Mouse (Mus musculus): ENCODE data around the gene Tpi1. TPM values are rescaled to one million over a fixed set of nuclear protein-coding genes. Genes with fewer than 3 reads are reported as not detected.

The Tpi1 gene
- polyA plus RNA-seq, 1 experiment from 2014 or later = 718 TPM

DNA sequence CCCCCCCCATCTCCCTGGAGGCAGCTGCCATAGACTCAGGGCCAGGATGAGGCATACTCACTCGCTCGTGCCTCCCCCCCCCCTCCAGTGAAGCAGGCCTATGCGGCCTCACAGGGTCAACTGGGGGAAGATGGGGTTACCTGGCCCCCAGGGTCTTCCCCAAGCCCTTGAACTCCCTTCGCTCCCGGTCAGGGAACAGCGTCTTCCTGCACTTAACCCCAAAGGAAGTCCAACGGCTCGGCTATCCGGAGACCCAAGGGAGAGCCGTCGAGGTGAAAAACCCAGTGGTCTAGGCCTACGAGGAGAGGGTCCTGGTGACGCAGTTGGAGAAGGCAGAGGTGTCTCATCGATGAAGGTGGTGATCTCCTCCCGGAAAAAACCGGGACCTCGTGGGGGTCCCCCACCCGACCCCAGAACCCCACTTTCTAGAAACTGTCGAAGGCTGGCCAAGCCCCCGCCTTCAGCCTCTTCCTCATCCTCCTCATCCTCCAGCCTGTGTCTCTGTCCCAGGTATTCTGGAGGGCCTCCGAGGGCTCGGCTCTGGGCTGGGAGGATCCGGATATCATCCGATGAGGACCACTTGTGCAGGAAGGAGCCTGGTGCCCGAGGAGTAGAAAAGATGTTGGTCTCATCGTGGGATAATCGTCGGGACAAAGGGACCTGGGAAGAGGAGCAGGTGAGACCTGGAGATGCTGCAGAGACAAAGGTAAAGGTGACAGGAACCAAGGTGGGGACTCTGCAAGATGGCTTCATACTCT, 44.6 kb upstream of the Tpi1 start:
- no peak for DNase-seq
- peak overlapping the region; percentile 77; the same call in 1 of the 2 replicates for H3K4me3 ChIP-seq (ENCODE audit: low read depth, low read length)
- H3K9ac ChIP-seq = no peak overlapping the region

GRCm38 (mm10) chr6:124857840-124858530, 43.9 kb upstream of the Tpi1 start:
- Histone ChIP-seq H3K4me3 (ENCODE audit: low read depth, low read length) (peak overlapping the region; percentile 77), H3K36me3 (ENCODE audit: insufficient read depth) (peaks cover 12% of the 10 kb centered on the region), H3K4me2 (peak overlapping the region; percentile 87), H3K27me3 (ENCODE audit: insufficient read depth, low read length) (peaks cover 19% of the 10 kb centered on the region; the same call in 1 of the 2 replicates), H3K27ac (ENCODE audit: low read depth) (peak overlapping the region; percentile 97), H3K4me1 (ENCODE audit: insufficient read depth) (0 out of 2 replicates have a peak, but pooled peaks cover 9% of the 10 kb centered on the region), H3K9ac (peak overlapping the region; percentile 92), H3K9me3 (ENCODE audit: low read depth, low read length) (no peaks in the 10 kb centered on the region)
- no peak for TF ChIP-seq CTCF (IDR thresholded peaks at IDR 0.05; ENCODE audit: low read depth)
- peak; percentile 19 for DNase-seq
- 0 out of 2 replicates have a peak, but pooled peaks have one; percentile 1 for ATAC-seq (ENCODE audit: insufficient read depth)
- WGBS = 19% methylated on average over 26 of the region's 26 CpGs

More for the DNA sequence above, 44.6 kb upstream of the Tpi1 start:
- H3K27me3 ChIP-seq (ENCODE audit: insufficient read depth, low read length) = peaks cover 24% of the 10 kb centered on the region; the same call in 1 of the 2 replicates
- WGBS = 65% methylated on average over 28 of the region's 28 CpGs
- TF ChIP-seq CTCF (IDR thresholded peaks at IDR 0.05; ENCODE audit: low read depth) = no peak
- H3K4me1 ChIP-seq (ENCODE audit: insufficient read depth) = 0 out of 2 replicates have a peak, but pooled peaks cover 12% of the 10 kb centered on the region
- no peak for ATAC-seq (ENCODE audit: insufficient read depth)
- H3K9me3 ChIP-seq (ENCODE audit: low read depth, low read length) = no peaks in the 10 kb centered on the region
- H3K4me2 ChIP-seq = peak overlapping the region; percentile 87
- no peak overlapping the region for H3K27ac ChIP-seq (ENCODE audit: low read depth)
- peaks cover 4% of the 10 kb centered on the region for H3K36me3 ChIP-seq (ENCODE audit: insufficient read depth)

- DNase-seq (peak; percentile 93), ATAC-seq (ENCODE audit: insufficient read depth) (peak; percentile 86)
- Histone ChIP-seq H3K27ac (ENCODE audit: low read depth) (peak within 1 kb of the TSS; percentile 97), H3K4me2 (peak within 1 kb of the TSS; percentile 87), H3K36me3 (ENCODE audit: insufficient read depth) (peaks cover 16% of the 10 kb centered on the region), H3K4me3 (ENCODE audit: low read depth, low read length) (peak within 1 kb of the TSS; percentile 77), H3K9me3 (ENCODE audit: low read depth, low read length) (no peaks in the 10 kb centered on the region), H3K4me1 (ENCODE audit: insufficient read depth) (0 out of 2 replicates have a peak, but pooled peaks cover 9% of the 10 kb centered on the region), H3K9ac (peak within 1 kb of the TSS; percentile 92), H3K27me3 (ENCODE audit: insufficient read depth, low read length) (peaks cover 13% of the 10 kb centered on the region; the same call in 1 of the 2 replicates)
- TF ChIP-seq CTCF (IDR thresholded peaks at IDR 0.05; ENCODE audit: low read depth) = peak; percentile 78
- WGBS = under 1% methylated on average over 82 of the region's 86 CpGs
Measured at GRCm38 (mm10) chr6:124856916-124857839, 43.1 kb upstream of the Tpi1 start, which contains the start of gene P3h3. Gene P3h3 (minus strand): TSS chr6:124857752.

DNA sequence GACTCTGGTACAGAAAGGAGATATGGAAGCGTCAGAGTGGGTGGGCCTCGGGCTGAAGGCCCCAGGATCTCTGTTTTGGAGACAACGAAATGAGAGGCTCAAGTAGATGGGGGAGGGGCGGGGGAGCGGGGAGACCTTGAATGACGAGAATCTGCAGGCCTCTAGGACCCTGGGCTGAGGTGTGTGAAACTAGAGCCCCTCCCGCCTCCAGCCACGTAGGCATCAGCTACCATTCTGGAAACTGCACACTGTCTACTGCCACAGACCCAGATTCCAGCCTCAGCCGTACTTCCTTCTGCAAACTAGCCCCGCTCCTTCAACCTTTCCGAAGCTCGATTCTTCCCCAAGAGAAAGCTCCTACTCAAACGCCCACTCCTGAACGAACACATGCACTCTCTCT, 42.2 kb upstream of the Tpi1 start:
- H3K9ac ChIP-seq = peak overlapping the region; percentile 92
- ATAC-seq (ENCODE audit: insufficient read depth) (peak; percentile 57), DNase-seq (peak; percentile 56)
- H3K4me2 ChIP-seq = peak overlapping the region; percentile 87
- H3K4me1 ChIP-seq (ENCODE audit: insufficient read depth) = 0 out of 2 replicates have a peak, but pooled peaks cover 9% of the 10 kb centered on the region
- H3K27ac ChIP-seq (ENCODE audit: low read depth) = peak overlapping the region; percentile 67; the same call in 1 of the 2 replicates
- 9% methylated on average over 14 of the region's 14 CpGs for WGBS
- no peak for TF ChIP-seq CTCF (IDR thresholded peaks at IDR 0.05; ENCODE audit: low read depth)
- H3K4me3 ChIP-seq (ENCODE audit: low read depth, low read length) = peak overlapping the region; percentile 77
- H3K27me3 ChIP-seq (ENCODE audit: insufficient read depth, low read length) = peaks cover 13% of the 10 kb centered on the region; the same call in 1 of the 2 replicates
- peaks cover 19% of the 10 kb centered on the region for H3K36me3 ChIP-seq (ENCODE audit: insufficient read depth)
- no peaks in the 10 kb centered on the region for H3K9me3 ChIP-seq (ENCODE audit: low read depth, low read length)

DNA sequence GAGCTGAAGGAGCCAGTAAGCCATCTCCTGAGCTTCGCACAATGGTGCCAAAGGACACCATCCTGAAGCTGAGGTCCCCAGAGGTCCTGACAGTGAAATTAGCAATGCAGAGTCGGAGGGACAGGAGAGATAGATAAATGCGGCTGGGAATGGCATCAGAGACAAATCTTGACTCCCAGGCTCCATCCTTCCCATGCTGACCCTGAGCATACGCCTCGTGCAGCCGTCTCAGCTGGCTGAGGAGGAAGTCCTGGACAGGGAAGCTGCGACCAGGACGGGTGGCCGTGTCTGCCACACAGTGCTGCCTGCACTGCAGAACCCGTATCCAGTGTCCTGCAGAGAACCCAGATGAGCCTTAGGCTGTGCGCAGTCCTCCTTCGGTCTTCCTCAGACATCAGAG, 40.6 kb upstream of the Tpi1 start:
- ATAC-seq (ENCODE audit: insufficient read depth) (no peak), DNase-seq (no peak)
- H3K27ac ChIP-seq (ENCODE audit: low read depth) = no peak overlapping the region
- peaks cover 13% of the 10 kb centered on the region; the same call in 1 of the 2 replicates for H3K27me3 ChIP-seq (ENCODE audit: insufficient read depth, low read length)
- H3K9ac ChIP-seq = no peak overlapping the region
- H3K4me3 ChIP-seq (ENCODE audit: low read depth, low read length) = no peak overlapping the region
- no peak for TF ChIP-seq CTCF (IDR thresholded peaks at IDR 0.05; ENCODE audit: low read depth)
- 61% methylated on average over 12 of the region's 12 CpGs for WGBS
- H3K4me2 ChIP-seq = no peak overlapping the region
- peaks cover 26% of the 10 kb centered on the region for H3K36me3 ChIP-seq (ENCODE audit: insufficient read depth)
- H3K9me3 ChIP-seq (ENCODE audit: low read depth, low read length) = no peaks in the 10 kb centered on the region
- H3K4me1 ChIP-seq (ENCODE audit: insufficient read depth) = 0 out of 2 replicates have a peak, but pooled peaks cover 6% of the 10 kb centered on the region

DNA sequence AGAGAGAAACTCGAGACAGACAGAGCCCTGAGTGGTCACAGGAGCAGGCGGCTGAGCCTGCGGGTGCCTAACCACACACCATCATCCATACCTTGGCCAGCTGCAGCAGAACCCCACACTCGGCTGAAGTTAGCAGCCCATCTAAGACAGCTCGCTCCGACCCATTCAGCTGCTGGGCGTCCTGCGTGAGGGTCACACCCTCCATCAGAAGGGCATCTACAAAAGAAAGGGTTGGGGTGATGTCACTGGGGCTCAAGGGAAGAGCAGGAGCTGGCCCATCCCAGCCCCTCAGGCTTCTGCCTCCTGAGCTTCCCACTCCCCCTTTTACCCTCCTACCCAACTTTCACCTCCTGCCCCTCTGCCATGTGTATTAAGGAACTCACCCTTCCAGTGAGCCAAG, 36.4 kb upstream of the Tpi1 start:
- DNase-seq (no peak), ATAC-seq (ENCODE audit: insufficient read depth) (no peak)
- no peak overlapping the region for H3K27ac ChIP-seq (ENCODE audit: low read depth)
- H3K9me3 ChIP-seq (ENCODE audit: low read depth, low read length) = no peaks in the 10 kb centered on the region
- H3K9ac ChIP-seq = no peak overlapping the region
- no peaks in the 10 kb centered on the region for H3K4me1 ChIP-seq (ENCODE audit: insufficient read depth)
- H3K27me3 ChIP-seq (ENCODE audit: insufficient read depth, low read length) = no peaks in the 10 kb centered on the region
- no peak overlapping the region for H3K4me3 ChIP-seq (ENCODE audit: low read depth, low read length)
- no peak overlapping the region for H3K4me2 ChIP-seq
- no peak for TF ChIP-seq CTCF (IDR thresholded peaks at IDR 0.05; ENCODE audit: low read depth)
- WGBS = 44% methylated on average over 8 of the region's 8 CpGs
- peaks cover 35% of the 10 kb centered on the region for H3K36me3 ChIP-seq (ENCODE audit: insufficient read depth)

Data from lung, embryonic 14.5 days (tissue).